ENCODE assay signal across 14 mouse cellular contexts in genomic region chr3:143807544-143807943, GRCm38 (mm10).
DNase-seq lines count a peak whose midpoint lies in the region; ATAC-seq and TF ChIP-seq lines count a peak whose summit lies in the region.
"Had no signal": no experiment of that assay in that cellular context is flagged by ENCODE, and none has a peak within 500 bp of the region (broad histone marks: within the 10 kb centered on the region; RNA-seq: fewer than 3 reads in every experiment).

No protein-coding gene starts in this region.

- no peaks in the 10 kb centered on the region for H3K9me3 ChIP-seq in kidney, embryonic 15.5 days (replicated peaks)
- H3K9me3 ChIP-seq in lung, embryonic 16.5 days (ENCODE audit: control insufficient read depth, low read length): no peaks in the 10 kb centered on the region
- H3K9me3 ChIP-seq: embryonic facial prominence, embryonic 13.5 days; forebrain, embryonic 13.5 days had no signal

- TF ChIP-seq CTCF in gastrocnemius, adult 2 months (IDR thresholded peaks at IDR 0.05): no peak
- no peak for TF ChIP-seq CTCF in thymus, adult 2 months (IDR thresholded peaks at IDR 0.05; ENCODE audit: borderline replicate concordance, control insufficient read depth, extremely low read depth, insufficient read depth, low read length, poor library complexity)

- peak; percentile 70 for ATAC-seq in kidney, embryonic 15.5 days (replicated peaks; ENCODE audit: low FRiP score)
- ATAC-seq in lung, embryonic 16.5 days (ENCODE audit: low read depth): peak; percentile 54; the same call in 1 of the 2 replicates
- ATAC-seq in inflammation-experienced regulatory T-cells, adult 6 months: no peak
- ATAC-seq: forebrain, embryonic 13.5 days; hindbrain, embryonic 16.5 days had no signal

- peak; percentile 14 for DNase-seq in embryo, embryonic 10 days (ENCODE audit: low spot score)
- DNase-seq in embryo, embryonic 11 days: no peak
- DNase-seq in gastrocnemius, adult 2 months: peak; percentile 62
- no peak for DNase-seq in left cerebral cortex, adult 9 months (ENCODE audit: low spot score in 2 of 2)
- no peak for DNase-seq in thymus, adult 2 months
- DNase-seq: cerebellum, adult 9-11 months; liver; retina, postnatal 1 day had no signal

- H3K4me1 ChIP-seq in kidney, embryonic 15.5 days: 0 out of 2 replicates have a peak, but pooled peaks cover 6% of the 10 kb centered on the region
- 0 out of 2 replicates have a peak, but pooled peaks cover 3% of the 10 kb centered on the region for H3K4me1 ChIP-seq in lung, embryonic 16.5 days (replicated peaks; ENCODE audit: control insufficient read depth, insufficient read depth, low read length)
- no peaks in the 10 kb centered on the region for H3K4me1 ChIP-seq in thymus, adult 2 months (replicated peaks; ENCODE audit: control insufficient read depth, insufficient read depth, low read length)
- H3K4me1 ChIP-seq: embryonic facial prominence, embryonic 13.5 days; forebrain, embryonic 13.5 days had no signal

- peak overlapping the region; percentile 46; the same call in 1 of the 2 replicates for H3K27ac ChIP-seq in gastrocnemius, adult 2 months
- H3K27ac ChIP-seq in kidney, embryonic 15.5 days: peak overlapping the region; percentile 69
- H3K27ac ChIP-seq in lung, embryonic 16.5 days (ENCODE audit: low read length): peak overlapping the region; percentile 68
- H3K27ac ChIP-seq in thymus, adult 2 months (ENCODE audit: control insufficient read depth, insufficient read depth, low read length): no peak overlapping the region
- H3K27ac ChIP-seq: embryonic facial prominence, embryonic 13.5 days; forebrain, embryonic 13.5 days had no signal

- 52% methylated on average over 8 of the region's 8 CpGs for WGBS in kidney, embryonic 15.5 days
- WGBS in lung, embryonic 16.5 days: 63% methylated on average over 8 of the region's 8 CpGs
- 94% methylated on average over 8 of the region's 8 CpGs for WGBS in thymus, adult 2 months

- TF ChIP-seq POLR2A in thymus, adult 2 months (IDR thresholded peaks at IDR 0.05; ENCODE audit: control insufficient read depth, extremely low read depth, insufficient read depth, low read length, poor library complexity): no peak

- H3K4me2 ChIP-seq in kidney, embryonic 15.5 days: no peak overlapping the region
- H3K4me2 ChIP-seq in lung, embryonic 16.5 days (ENCODE audit: low read depth, low read length): no peak overlapping the region
- H3K4me2 ChIP-seq: embryonic facial prominence, embryonic 13.5 days; forebrain, embryonic 13.5 days had no signal

- H3K9ac ChIP-seq in kidney, embryonic 15.5 days: no peak overlapping the region
- no peak overlapping the region for H3K9ac ChIP-seq in lung, embryonic 16.5 days (ENCODE audit: low read length)
- H3K9ac ChIP-seq: embryonic facial prominence, embryonic 13.5 days; forebrain, embryonic 13.5 days had no signal

- 0 out of 2 replicates have a peak, but pooled peaks cover under 1% of the 10 kb centered on the region for H3K27me3 ChIP-seq in kidney, embryonic 15.5 days
- no peaks in the 10 kb centered on the region for H3K27me3 ChIP-seq in lung, embryonic 16.5 days (ENCODE audit: control insufficient read depth, insufficient read depth, low read depth, low read length)
- no peaks in the 10 kb centered on the region for H3K27me3 ChIP-seq in thymus, adult 2 months (ENCODE audit: control insufficient read depth, insufficient read depth, low read length)
- H3K27me3 ChIP-seq: forebrain, embryonic 13.5 days had no signal

- intact Hi-C loops in gastrocnemius, adult 2 months (cut with DNase I): no loop called here

- H3K4me3 ChIP-seq in gastrocnemius, adult 2 months: no peak overlapping the region; the same call in none of the 2 replicates
- no peak overlapping the region for H3K4me3 ChIP-seq in kidney, embryonic 15.5 days (replicated peaks)
- no peak overlapping the region for H3K4me3 ChIP-seq in lung, embryonic 16.5 days (ENCODE audit: low read length)
- no peak overlapping the region for H3K4me3 ChIP-seq in thymus, adult 2 months (ENCODE audit: control insufficient read depth, insufficient read depth, low read length)
- H3K4me3 ChIP-seq: embryonic facial prominence, embryonic 13.5 days; forebrain, embryonic 13.5 days had no signal

- no peaks in the 10 kb centered on the region for H3K36me3 ChIP-seq in kidney, embryonic 15.5 days
- no peaks in the 10 kb centered on the region for H3K36me3 ChIP-seq in lung, embryonic 16.5 days (ENCODE audit: control insufficient read depth, insufficient read depth, low read length)
- no peaks in the 10 kb centered on the region for H3K36me3 ChIP-seq in thymus, adult 2 months (ENCODE audit: control insufficient read depth, insufficient read depth, low read length)
- H3K36me3 ChIP-seq: embryonic facial prominence, embryonic 13.5 days had no signal

Comparison
In these comparisons a context has a peak if more than half of its experiments do, and no peak if none do; other contexts are left out.
1. DNase-seq: peak in embryo, embryonic 10 days (single experiment) and gastrocnemius, adult 2 months (single experiment); none in embryo, embryonic 11 days (single experiment), left cerebral cortex, adult 9 months (0 of 2) and thymus, adult 2 months (single experiment).